Mouse (Mus musculus) hindbrain, embryonic 14.5 days (tissue): Measurements from ENCODE around the gene Sugct. TPM values are rescaled to one million over a fixed set of nuclear protein-coding genes. Genes with fewer than 3 reads are reported as not detected.

Source experiments
- ATAC-seq: fragments of 200-750 bp; cut with Nextera tagmentation; 2 replicates; pipeline ENCODE4 v1.8.0; 2017; ENCODE audit warnings: moderate number of reproducible peaks, mild to moderate bottlenecking, moderate TSS enrichment, moderate library complexity; ENCODE audit not compliant: low FRiP score
- DNase-seq: peaks from one replicate; pipeline ENCODE4 v3.0.0-alpha.2; 2015; ENCODE audit warnings: low spot score
- H3K27ac ChIP-seq: fragments of 300-500 bp; sonication (generic); 2 replicates; pipeline ENCODE4 v1.5.1; 2014; ENCODE audit warnings: mild to moderate bottlenecking, moderate library complexity
- H3K27me3 ChIP-seq: fragments of 300-500 bp; sonication (generic); 2 replicates; pipeline ENCODE4 v1.6.1; 2014; ENCODE audit warnings: mild to moderate bottlenecking, low read length, mixed read lengths; ENCODE audit not compliant: control insufficient read depth, insufficient read depth
- H3K36me3 ChIP-seq: fragments of 300-500 bp; sonication (generic); replicated peaks from 2 replicates; pipeline ENCODE4 v1.6.1; 2014; ENCODE audit not compliant: control insufficient read depth, insufficient read depth
- H3K4me1 ChIP-seq: fragments of 300-500 bp; sonication (generic); replicated peaks from 2 replicates; pipeline ENCODE4 v1.6.1; 2014; ENCODE audit warnings: antibody characterized with exemption, low read length, mixed read lengths; ENCODE audit not compliant: control insufficient read depth, insufficient read depth
- H3K4me2 ChIP-seq: fragments of 300-500 bp; sonication (generic); replicated peaks from 2 replicates; pipeline ENCODE4 v1.6.1; 2014; ENCODE audit warnings: mild to moderate bottlenecking, moderate library complexity
- H3K4me3 ChIP-seq: fragments of 300-500 bp; sonication (generic); replicated peaks from 2 replicates; pipeline ENCODE4 v1.5.1; 2014; ENCODE audit warnings: mild to moderate bottlenecking, low read length
- H3K9ac ChIP-seq: fragments of 300-500 bp; sonication (generic); 2 replicates; pipeline ENCODE4 v1.6.1; 2014
- H3K9me3 ChIP-seq: fragments of 300-500 bp; sonication (generic); 2 replicates; pipeline ENCODE4 v1.6.1; 2016; ENCODE audit warnings: low read length; ENCODE audit not compliant: control insufficient read depth
- WGBS: fragments of 180-500 bp; shearing (Covaris S2); extraction: QIAGEN DNeasy Blood & Tissue Kit; methylation state at CpG from one replicate; pipeline ENCODE4 v1.1.7; 2014; 5-methylcytosine and 5-hydroxymethylcytosine counted together
- polyA plus RNA-seq: library from polyadenylated mRNA; unstranded; fragments of >200 nt; fragmentation: Nextera tagmentation; extraction: Ambion mirVana; gene quantifications from 2 replicates; pipeline ENCODE4 v1.2.1, GENCODE M21; 2014

The Sugct gene
- polyA plus RNA-seq, 1 experiment from 2014 or later = 3.7 TPM

DNA sequence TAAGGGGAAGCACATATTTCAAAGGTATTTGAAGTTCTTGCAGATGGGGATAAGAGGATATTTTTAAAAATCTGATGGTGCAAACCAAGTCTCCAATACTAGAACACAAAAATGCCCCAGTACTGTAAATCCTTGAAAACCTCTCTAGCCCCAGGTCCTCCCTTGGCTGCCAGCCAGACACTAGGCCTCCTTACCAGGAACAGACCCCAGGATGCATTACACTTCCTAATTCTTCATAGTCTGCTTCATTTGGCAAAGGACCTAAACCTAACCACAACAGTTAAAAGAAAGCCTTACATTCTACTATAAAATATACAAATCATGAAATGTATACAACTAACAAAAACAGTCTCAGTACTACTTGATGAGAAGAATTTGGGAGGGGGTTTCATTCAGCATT lies 609.2 kb downstream of the Sugct start:
- no peak overlapping the region for H3K4me3 ChIP-seq
- H3K9ac ChIP-seq = no peak overlapping the region
- ATAC-seq (no peak), DNase-seq (no peak)
- H3K27me3 ChIP-seq = no peaks in the 10 kb centered on the region
- H3K4me1 ChIP-seq = no peaks in the 10 kb centered on the region
- no peaks in the 10 kb centered on the region for H3K36me3 ChIP-seq
- H3K9me3 ChIP-seq = no peaks in the 10 kb centered on the region
- no peak overlapping the region for H3K4me2 ChIP-seq
- H3K27ac ChIP-seq = no peak overlapping the region

DNA sequence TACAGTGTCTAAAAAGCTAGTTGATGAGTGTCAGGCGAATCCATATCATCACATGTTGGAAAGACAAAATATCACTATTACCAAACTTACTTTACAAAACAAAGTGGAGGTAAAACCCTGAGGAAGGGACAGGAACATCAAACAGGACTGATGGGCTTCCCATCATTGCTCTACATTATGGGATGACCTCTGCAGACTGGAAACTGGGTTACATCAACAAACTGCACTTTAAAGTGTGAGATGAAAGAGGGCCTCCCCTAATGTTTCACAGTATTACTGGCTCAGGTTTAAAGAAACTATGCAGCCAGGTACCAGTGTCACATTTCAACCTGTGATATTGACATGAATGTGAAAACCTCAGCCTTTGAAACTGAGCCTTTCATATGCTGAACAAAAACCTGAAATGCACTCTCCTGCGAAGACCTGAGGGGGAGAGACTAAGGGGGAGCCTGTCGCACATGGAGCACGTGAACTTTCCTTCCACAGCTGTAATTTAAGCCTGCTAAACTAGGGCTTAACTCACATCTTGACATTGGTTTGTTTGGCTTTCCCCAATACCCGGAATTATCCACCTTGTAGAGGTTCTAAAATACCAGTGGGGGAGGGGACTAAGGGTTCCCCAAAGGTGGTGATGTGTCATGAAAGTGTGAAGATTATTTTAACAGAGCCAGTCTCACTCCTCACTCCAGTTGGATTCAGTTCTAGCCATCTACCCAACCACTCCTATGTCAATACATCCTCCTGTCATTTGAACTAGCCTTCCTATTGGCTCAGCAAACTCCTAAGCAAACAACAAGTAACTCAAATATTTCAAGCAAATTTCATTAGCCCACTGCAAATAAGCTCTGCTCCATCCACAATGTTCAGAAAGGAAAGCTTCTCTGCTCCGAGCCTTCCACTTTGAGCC lies 610.2 kb downstream of the Sugct start:
- Histone ChIP-seq H3K36me3 (no peaks in the 10 kb centered on the region), H3K27me3 (no peaks in the 10 kb centered on the region), H3K4me1 (no peaks in the 10 kb centered on the region), H3K4me3 (no peak overlapping the region), H3K9ac (no peak overlapping the region), H3K4me2 (no peak overlapping the region), H3K9me3 (no peaks in the 10 kb centered on the region), H3K27ac (no peak overlapping the region)
- ATAC-seq (no peak), DNase-seq (no peak)
- 64% methylated on average over 6 of the region's 6 CpGs for WGBS

DNA sequence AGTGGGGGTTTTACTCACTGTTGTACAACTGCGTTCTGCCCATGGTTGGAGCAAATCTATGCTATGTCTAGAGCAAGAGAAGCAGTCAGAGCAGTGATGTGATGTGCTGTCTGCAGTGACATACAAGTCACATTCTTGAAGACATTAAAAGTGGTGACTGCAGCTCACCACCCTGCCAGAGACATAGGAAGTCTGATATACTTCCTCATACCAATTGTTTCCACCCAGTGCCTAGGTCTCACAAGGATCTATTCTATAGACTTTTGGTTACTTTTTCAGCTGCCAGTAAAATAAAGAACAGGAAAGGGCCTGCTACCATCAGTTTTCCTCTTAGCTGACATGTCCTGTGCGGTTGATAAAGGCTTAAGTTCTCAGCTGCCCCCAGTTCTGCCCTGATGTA lies 613.7 kb downstream of the Sugct start:
- Histone ChIP-seq H3K27me3 (no peaks in the 10 kb centered on the region), H3K36me3 (no peaks in the 10 kb centered on the region), H3K9me3 (no peaks in the 10 kb centered on the region), H3K4me3 (no peak overlapping the region), H3K4me1 (no peaks in the 10 kb centered on the region), H3K27ac (no peak overlapping the region), H3K4me2 (no peak overlapping the region), H3K9ac (no peak overlapping the region)
- 93% methylated on average over 2 of the region's 2 CpGs for WGBS
- ATAC-seq (no peak), DNase-seq (no peak)

- Histone ChIP-seq H3K4me1 (no peaks in the 10 kb centered on the region), H3K4me3 (no peak overlapping the region), H3K9me3 (no peaks in the 10 kb centered on the region), H3K9ac (no peak overlapping the region), H3K27me3 (no peaks in the 10 kb centered on the region), H3K4me2 (no peak overlapping the region), H3K36me3 (no peaks in the 10 kb centered on the region), H3K27ac (no peak overlapping the region)
- ATAC-seq (no peak), DNase-seq (no peak)
- 81% methylated on average over 3 of the region's 3 CpGs for WGBS
These were observed 629.8 kb downstream of the Sugct start for GRCm38 (mm10) chr13:17065552-17065951.

DNA sequence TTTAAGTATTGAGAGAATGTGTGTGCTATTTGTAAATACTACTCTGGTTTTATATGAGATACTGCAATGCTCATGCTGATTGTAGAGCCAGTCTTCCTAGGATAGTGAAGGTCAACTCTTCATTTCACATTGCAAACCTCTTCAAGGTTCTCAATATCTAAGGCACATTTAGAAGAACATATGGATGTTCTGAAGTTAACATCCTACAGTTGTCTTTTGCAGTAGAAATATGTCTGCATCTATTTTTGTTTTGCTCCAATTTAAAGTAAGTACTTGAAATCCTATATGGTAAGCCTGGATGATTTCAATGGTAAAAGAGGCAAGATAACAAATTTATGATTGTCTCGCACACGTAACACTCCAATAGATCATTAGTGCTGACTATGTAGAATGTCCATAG lies 638.7 kb downstream of the Sugct start:
- Histone ChIP-seq H3K9ac (no peak overlapping the region), H3K27ac (no peak overlapping the region), H3K36me3 (no peaks in the 10 kb centered on the region), H3K4me3 (no peak overlapping the region), H3K9me3 (no peaks in the 10 kb centered on the region), H3K4me2 (no peak overlapping the region), H3K4me1 (no peaks in the 10 kb centered on the region), H3K27me3 (no peaks in the 10 kb centered on the region)
- ATAC-seq (no peak), DNase-seq (no peak)
- WGBS = 92% methylated on average over 2 of the region's 2 CpGs

- no peak for DNase-seq
- Histone ChIP-seq H3K9ac (no peak overlapping the region), H3K9me3 (no peaks in the 10 kb centered on the region), H3K4me1 (no peaks in the 10 kb centered on the region), H3K36me3 (no peaks in the 10 kb centered on the region), H3K27ac (no peak overlapping the region), H3K4me2 (no peak overlapping the region), H3K4me3 (no peak overlapping the region), H3K27me3 (no peaks in the 10 kb centered on the region)
- WGBS = 96% methylated on average over 3 of the region's 3 CpGs
- ATAC-seq = no peak
These were observed 651.7 kb downstream of the Sugct start for GRCm38 (mm10) chr13:17043426-17044224.

- Histone ChIP-seq H3K4me1 (no peaks in the 10 kb centered on the region), H3K27me3 (no peaks in the 10 kb centered on the region), H3K4me3 (no peak overlapping the region), H3K4me2 (no peak overlapping the region), H3K9ac (no peak overlapping the region), H3K27ac (no peak overlapping the region), H3K9me3 (no peaks in the 10 kb centered on the region), H3K36me3 (no peaks in the 10 kb centered on the region)
- WGBS = 90% methylated on average over 2 of the region's 2 CpGs
- ATAC-seq = no peak
- no peak for DNase-seq
These were observed 653.0 kb downstream of the Sugct start for GRCm38 (mm10) chr13:17042332-17042731.

DNA sequence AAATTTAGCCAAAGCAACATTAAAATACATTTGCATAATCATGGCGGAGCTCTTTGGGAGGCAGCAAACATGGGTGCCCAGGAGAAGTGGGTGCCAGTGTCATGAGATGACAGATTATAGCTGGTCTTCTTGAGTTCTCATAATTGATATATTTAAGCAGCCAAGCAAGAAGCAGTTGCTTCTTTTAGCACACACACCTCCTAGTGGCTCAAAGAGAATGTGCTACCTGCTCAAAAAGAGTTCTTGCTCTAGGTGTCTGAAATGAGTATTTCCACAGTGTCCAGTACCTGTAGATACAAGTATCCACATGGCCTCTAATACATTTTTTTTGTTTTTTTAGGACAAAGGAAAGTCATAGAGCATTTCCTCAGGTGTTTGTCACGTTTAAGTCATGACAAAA lies 655.6 kb downstream of the Sugct start:
- Histone ChIP-seq H3K27ac (no peak overlapping the region), H3K4me2 (no peak overlapping the region), H3K9ac (no peak overlapping the region), H3K27me3 (no peaks in the 10 kb centered on the region), H3K4me1 (no peaks in the 10 kb centered on the region), H3K4me3 (no peak overlapping the region), H3K9me3 (no peaks in the 10 kb centered on the region), H3K36me3 (no peaks in the 10 kb centered on the region)
- WGBS = 79% methylated on average over 2 of the region's 2 CpGs
- no peak for ATAC-seq
- DNase-seq = no peak

DNA sequence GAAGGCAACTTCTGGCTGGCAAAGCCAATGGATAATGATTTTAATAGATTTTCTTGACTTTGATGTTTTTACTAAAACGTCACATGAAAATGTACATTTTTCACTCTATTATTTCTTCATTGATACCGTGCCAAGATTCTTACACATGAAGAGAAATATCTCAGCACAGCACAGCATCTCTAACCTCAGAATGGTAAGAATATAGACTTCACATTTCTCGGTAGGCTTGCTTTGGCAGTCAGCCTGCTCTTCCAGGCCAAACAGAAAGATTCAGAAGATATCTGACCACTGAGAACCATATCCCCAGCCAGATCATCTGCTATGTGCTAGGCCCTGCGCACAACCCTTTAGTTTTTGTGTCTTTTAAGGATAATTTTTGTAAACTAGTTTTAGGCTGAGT lies 657.0 kb downstream of the Sugct start:
- Histone ChIP-seq H3K9me3 (no peaks in the 10 kb centered on the region), H3K27ac (no peak overlapping the region), H3K36me3 (no peaks in the 10 kb centered on the region), H3K4me3 (no peak overlapping the region), H3K27me3 (no peaks in the 10 kb centered on the region), H3K4me1 (no peaks in the 10 kb centered on the region), H3K9ac (no peak overlapping the region), H3K4me2 (no peak overlapping the region)
- ATAC-seq = no peak
- WGBS = 89% methylated on average over 4 of the region's 4 CpGs
- no peak for DNase-seq
